Mouse (Mus musculus) kidney, adult 2 months (tissue): ENCODE measurements around the gene Prtn3. TPM values are rescaled to one million over a fixed set of nuclear protein-coding genes. Genes with fewer than 3 reads are reported as not detected.

Experiments used
- DNase-seq: peaks from one replicate; pipeline ENCODE4 v3.0.0; 2021
- H3K27ac ChIP-seq: fragments of 200-500 bp; 2 replicates; pipeline ENCODE4 v1.5.1; 2012; ENCODE audit warnings: low read depth, low read length, control low read depth, inconsistent platforms; ENCODE audit not compliant: insufficient read depth
- H3K27me3 ChIP-seq: fragments of 200-500 bp; replicated peaks from 2 replicates; pipeline ENCODE4 v1.6.1; 2012; ENCODE audit warnings: mild to moderate bottlenecking, moderate library complexity, low read length, inconsistent platforms; ENCODE audit not compliant: control insufficient read depth, insufficient read depth
- H3K36me3 ChIP-seq: fragments of 200-500 bp; 2 replicates; pipeline ENCODE4 v1.6.1; 2012; ENCODE audit warnings: mild to moderate bottlenecking, moderate library complexity, low read length, inconsistent platforms; ENCODE audit not compliant: control insufficient read depth, insufficient read depth
- H3K4me1 ChIP-seq: fragments of 200-500 bp; 2 replicates; pipeline ENCODE4 v1.6.1; 2011; ENCODE audit warnings: low read length; ENCODE audit not compliant: control insufficient read depth, insufficient read depth
- H3K4me3 ChIP-seq: fragments of 200-500 bp; 2 replicates; pipeline ENCODE4 v1.5.1; 2011; ENCODE audit warnings: mild to moderate bottlenecking, low read depth, low read length, control low read depth; ENCODE audit not compliant: insufficient read depth
- CTCF ChIP-seq: fragments of 200-500 bp; conservative IDR thresholded peaks from 2 replicates; pipeline ENCODE4 v1.5.1; 2011; ENCODE audit warnings: low read depth, mild to moderate bottlenecking, control low read depth, low read length, moderate library complexity, mixed read lengths; ENCODE audit not compliant: insufficient read depth, insufficient read length
- POLR2A ChIP-seq: fragments of 200-500 bp; IDR thresholded peaks from one replicate; pipeline ENCODE4 v1.6.1; 2011; ENCODE audit warnings: low read depth, low read length, control low read depth
- WGBS: fragments of 180-500 bp; shearing (Covaris S2); methylation state at CpG from one replicate; pipeline ENCODE4 v1.1.7; 2018; 5-methylcytosine and 5-hydroxymethylcytosine counted together
- polyA plus RNA-seq: library from polyadenylated mRNA; depleted of rRNA; stranded (reverse); fragments of >200 nt; gene quantifications from 2 replicates; pipeline ENCODE4 v1.2.3, GENCODE M21; 2012; rRNA removed

The Prtn3 gene
- polyA plus RNA-seq, 1 experiment: 0.99 TPM

DNA sequence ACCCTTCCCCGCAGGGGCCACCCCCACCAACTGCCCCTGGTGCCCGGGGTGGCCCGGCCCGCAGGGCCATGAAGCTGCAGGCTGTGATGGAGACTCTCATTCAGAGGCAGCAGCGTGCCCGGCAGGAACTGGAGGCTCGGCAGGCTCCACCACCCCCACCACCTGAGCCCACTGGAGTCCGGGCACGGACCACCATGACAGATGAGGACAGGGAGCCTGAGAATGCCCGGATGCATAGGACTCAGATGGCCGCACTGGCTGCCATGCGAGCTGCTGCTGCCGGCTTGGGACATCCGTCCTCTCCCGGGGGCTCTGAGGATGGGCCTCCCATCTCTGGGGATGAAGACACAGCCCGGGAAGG is 56.5 kb downstream of the Prtn3 start:
- Histone ChIP-seq H3K4me3 (no peak overlapping the region), H3K4me1 (peaks cover 22% of the 10 kb centered on the region), H3K27me3 (no peaks in the 10 kb centered on the region), H3K36me3 (no peaks in the 10 kb centered on the region), H3K27ac (no peak overlapping the region)
- 88% methylated on average over 16 of the region's 16 CpGs for WGBS
- no peak for DNase-seq
- no peak for TF ChIP-seq CTCF
- no peak for TF ChIP-seq POLR2A

DNA sequence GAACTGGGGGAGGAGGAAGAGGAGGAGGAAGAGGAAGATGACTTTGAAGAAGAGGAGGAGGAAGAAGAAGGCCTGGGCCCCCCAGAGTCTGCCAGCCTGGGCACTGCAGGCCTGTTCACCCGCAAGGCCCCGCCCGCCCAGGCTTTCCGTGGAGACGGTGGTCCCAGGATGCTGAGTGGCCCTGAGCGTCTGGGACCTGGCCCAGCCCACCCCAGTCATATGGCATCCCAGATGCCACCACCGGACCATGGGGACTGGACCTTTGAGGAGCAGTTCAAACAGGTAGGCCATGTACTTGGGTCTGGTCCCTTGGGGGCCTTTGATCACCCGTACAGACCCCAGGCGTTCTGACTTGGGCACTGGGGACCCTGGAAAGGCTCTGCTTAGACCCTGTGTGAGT is 57.5 kb downstream of the Prtn3 start:
- Histone ChIP-seq H3K4me3 (no peak overlapping the region), H3K27me3 (no peaks in the 10 kb centered on the region), H3K27ac (no peak overlapping the region), H3K4me1 (peaks cover 32% of the 10 kb centered on the region), H3K36me3 (no peaks in the 10 kb centered on the region)
- 90% methylated on average over 9 of the region's 9 CpGs for WGBS
- TF ChIP-seq CTCF: no peak
- no peak for DNase-seq

DNA sequence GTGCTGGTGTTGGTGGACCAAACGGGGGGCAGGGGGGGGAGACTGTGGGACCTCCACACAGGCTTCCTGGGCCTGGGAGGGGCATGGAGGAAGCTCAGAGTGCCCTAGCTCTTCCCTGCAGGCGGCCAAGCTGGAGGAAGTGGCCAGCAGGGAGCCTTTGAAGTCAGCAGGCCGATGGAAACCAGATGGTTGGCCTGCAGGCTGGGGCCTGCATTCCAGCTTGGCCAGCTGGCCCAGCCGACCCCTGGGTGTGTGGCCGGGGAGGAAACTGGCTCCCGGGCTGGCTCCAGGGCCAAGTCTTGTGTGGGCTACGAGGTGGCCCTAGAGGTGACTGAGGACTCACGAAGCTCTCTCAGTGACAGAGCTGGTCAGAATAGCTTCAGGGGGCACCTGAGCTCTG is 58.5 kb downstream of the Prtn3 start:
- Histone ChIP-seq H3K27me3 (no peaks in the 10 kb centered on the region), H3K4me1 (peaks cover 40% of the 10 kb centered on the region), H3K36me3 (no peaks in the 10 kb centered on the region), H3K4me3 (no peak overlapping the region), H3K27ac (no peak overlapping the region)
- DNase-seq: peak; percentile 73
- WGBS: 25% methylated on average over 8 of the region's 8 CpGs
- TF ChIP-seq POLR2A (no peak), CTCF (no peak)

Other genes with a start within 250 kb of the Prtn3 start
- gene Shc2, start 236.6 kb upstream of the Prtn3 start, polyA plus RNA-seq: 0.97 and 1.6 TPM in 2 replicates
- gene Odf3l2, start 228.7 kb upstream of the Prtn3 start, polyA plus RNA-seq: 0.17 TPM in 1 of 2 replicates, not detected in the other
- 0.44 TPM in 1 of 2 replicates, not detected in the other for gene Madcam1, start 209.9 kb upstream of the Prtn3 start, polyA plus RNA-seq
- 60.3 and 75.2 TPM in 2 replicates for gene Tpgs1, start 205.1 kb upstream of the Prtn3 start, polyA plus RNA-seq
- 159 and 183 TPM in 2 replicates for gene Cdc34, start 192.3 kb upstream of the Prtn3 start, polyA plus RNA-seq
- gene Gzmm, start 185.5 kb upstream of the Prtn3 start, polyA plus RNA-seq: 0.34 and 0.94 TPM in 2 replicates
- 825 and 914 TPM in 2 replicates for gene Bsg, start 170.0 kb upstream of the Prtn3 start, polyA plus RNA-seq
- 1.5 and 1.9 TPM in 2 replicates for gene Hcn2, start 157.8 kb upstream of the Prtn3 start, polyA plus RNA-seq
- 66.3 and 77.9 TPM in 2 replicates for gene Polrmt, start 127.9 kb upstream of the Prtn3 start, polyA plus RNA-seq
- gene Fgf22, start 119.4 kb upstream of the Prtn3 start, polyA plus RNA-seq: not detected in 2 replicates
- 90.2 and 122 TPM in 2 replicates for gene Rnf126, start 107.5 kb upstream of the Prtn3 start, polyA plus RNA-seq
- 17.0 and 24.1 TPM in 2 replicates for gene Fstl3, start 97.2 kb upstream of the Prtn3 start, polyA plus RNA-seq
- gene Prss57, start 83.5 kb upstream of the Prtn3 start, polyA plus RNA-seq: 0.03 and 0.08 TPM in 2 replicates
- 110 and 121 TPM in 2 replicates for gene Palm, start 80.9 kb upstream of the Prtn3 start, polyA plus RNA-seq
- gene Misp, start 53.5 kb upstream of the Prtn3 start, polyA plus RNA-seq: 17.9 and 19.9 TPM in 2 replicates
- 184 and 198 TPM in 2 replicates for gene Ptbp1, start 20.0 kb upstream of the Prtn3 start, polyA plus RNA-seq
- gene Plppr3, start 158 bp downstream of the Prtn3 start, polyA plus RNA-seq: 2.7 and 3.2 TPM in 2 replicates
- gene Elane, start 11.8 kb downstream of the Prtn3 start, polyA plus RNA-seq: 0.10 TPM in 1 of 2 replicates, not detected in the other
- gene Cfd, start 16.4 kb downstream of the Prtn3 start, polyA plus RNA-seq: 1,335 and 2,389 TPM in 2 replicates
- gene Med16, start 34.4 kb downstream of the Prtn3 start, polyA plus RNA-seq: 57.1 and 75.4 TPM in 2 replicates
- not detected in 2 replicates for gene Gm26602, start 36.4 kb downstream of the Prtn3 start, polyA plus RNA-seq
- 5.6 and 9.2 TPM in 2 replicates for gene Kiss1r, start 42.5 kb downstream of the Prtn3 start, polyA plus RNA-seq
- gene R3hdm4, start 46.7 kb downstream of the Prtn3 start, polyA plus RNA-seq: 146 and 154 TPM in 2 replicates
- 6.7 and 8.1 TPM in 2 replicates for gene Arid3a, start 52.6 kb downstream of the Prtn3 start, polyA plus RNA-seq
- gene Wdr18, start 85.7 kb downstream of the Prtn3 start, polyA plus RNA-seq: 60.4 and 67.5 TPM in 2 replicates
- gene Grin3b, start 96.2 kb downstream of the Prtn3 start, polyA plus RNA-seq: 1.6 and 2.0 TPM in 2 replicates
- gene Tmem259, start 109.9 kb downstream of the Prtn3 start, polyA plus RNA-seq: 262 and 316 TPM in 2 replicates
- 52.3 and 55.5 TPM in 2 replicates for gene Cnn2, start 114.1 kb downstream of the Prtn3 start, polyA plus RNA-seq
- gene Abca7, start 122.0 kb downstream of the Prtn3 start, polyA plus RNA-seq: 10.6 and 11.8 TPM in 2 replicates
- 9.6 and 25.5 TPM in 2 replicates for gene Arhgap45, start 142.2 kb downstream of the Prtn3 start, polyA plus RNA-seq
- gene Polr2e, start 165.3 kb downstream of the Prtn3 start, polyA plus RNA-seq: 230 and 235 TPM in 2 replicates
- 1,431 and 1,557 TPM in 2 replicates for gene Gpx4, start 172.7 kb downstream of the Prtn3 start, polyA plus RNA-seq
- gene Sbno2, start 231.1 kb downstream of the Prtn3 start, polyA plus RNA-seq: 27.7 and 30.8 TPM in 2 replicates
- 114 and 117 TPM in 2 replicates for gene Stk11, start 241.3 kb downstream of the Prtn3 start, polyA plus RNA-seq